Mouse (Mus musculus) c-Kit-positive CD71-positive TER-119-negative erythroid progenitor cells, embryonic 14.5 days (primary cell): ENCODE measurements at regions not wholly inside any gene's neighbourhood (a gene's known extent, or its start where the extent isn't known, plus 50 kb on each side); places are given as distances from the start of the nearest gene placed in this dataset.
"Not testable (repeated sequence)": the region's sequence is repeated elsewhere in the genome, so short reads cannot be mapped to it uniquely, and the experiment has no call there.

Experiments
- DNase-seq: peaks from one replicate; pipeline ENCODE4 v3.0.0-alpha.2; 2013; ENCODE audit warnings: low read depth

DNA sequence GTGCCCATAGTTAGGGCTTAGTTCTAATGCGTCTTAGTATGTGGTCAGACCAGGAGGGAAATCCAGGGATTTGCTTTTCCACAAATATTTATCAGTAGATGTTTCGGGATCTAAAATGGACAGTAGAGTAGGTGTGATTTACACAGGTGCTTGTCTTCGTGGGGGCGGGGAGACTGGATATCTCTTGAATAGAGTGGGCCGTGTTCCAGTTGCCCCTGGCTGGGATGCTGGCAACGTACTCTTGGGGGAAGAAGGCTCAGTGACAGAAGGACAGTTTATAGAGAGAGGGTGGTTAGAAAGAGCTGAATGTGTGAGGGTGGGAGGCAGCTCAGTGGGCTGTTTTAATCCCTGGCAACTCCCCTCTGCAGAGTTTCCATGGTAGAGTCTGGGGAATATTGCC lies 117.4 kb downstream of the Enc1 start:
- DNase-seq = no peak

DNA sequence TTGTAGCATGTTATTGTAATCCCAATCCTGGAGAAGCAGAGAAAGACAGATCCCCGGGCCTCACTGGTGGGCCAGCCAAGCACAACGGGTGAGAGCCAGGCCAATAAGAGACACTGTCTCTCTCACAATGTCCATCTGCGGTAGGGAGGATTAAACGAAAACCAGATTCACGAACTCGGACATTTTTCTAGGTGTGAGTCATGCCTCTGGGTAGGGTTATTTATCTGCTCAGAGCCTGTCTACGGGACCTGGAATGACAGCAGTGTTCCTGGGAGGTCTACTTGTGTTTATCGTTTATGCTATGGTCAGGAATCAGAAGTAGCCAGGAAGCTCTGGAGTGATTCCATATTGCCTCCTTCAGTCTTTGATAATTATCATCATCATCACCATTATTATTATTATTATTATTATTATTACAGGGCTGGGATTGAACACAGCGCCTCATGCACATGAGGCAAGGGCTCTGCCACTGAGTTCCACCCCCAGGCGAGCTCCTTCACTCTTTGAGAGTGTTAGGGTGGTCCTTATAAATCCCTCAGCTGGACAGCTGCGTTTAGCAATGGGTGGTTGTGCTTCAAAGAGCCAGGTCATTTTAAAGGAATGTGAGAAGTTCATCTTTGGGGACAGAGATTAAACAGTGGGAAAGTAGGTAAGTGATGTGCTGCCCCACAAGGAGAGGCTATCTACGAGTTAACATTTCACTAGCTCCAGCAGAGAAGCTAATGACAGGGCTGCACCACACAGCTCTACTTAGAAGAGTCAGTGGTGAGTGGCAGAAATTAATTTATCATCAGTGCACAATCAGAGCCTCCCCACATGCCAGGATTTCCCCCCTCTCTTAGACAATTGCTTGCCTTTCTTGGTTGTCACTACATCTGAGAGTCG lies 116.3 kb downstream of the Enc1 start:
- no peak for DNase-seq

DNA sequence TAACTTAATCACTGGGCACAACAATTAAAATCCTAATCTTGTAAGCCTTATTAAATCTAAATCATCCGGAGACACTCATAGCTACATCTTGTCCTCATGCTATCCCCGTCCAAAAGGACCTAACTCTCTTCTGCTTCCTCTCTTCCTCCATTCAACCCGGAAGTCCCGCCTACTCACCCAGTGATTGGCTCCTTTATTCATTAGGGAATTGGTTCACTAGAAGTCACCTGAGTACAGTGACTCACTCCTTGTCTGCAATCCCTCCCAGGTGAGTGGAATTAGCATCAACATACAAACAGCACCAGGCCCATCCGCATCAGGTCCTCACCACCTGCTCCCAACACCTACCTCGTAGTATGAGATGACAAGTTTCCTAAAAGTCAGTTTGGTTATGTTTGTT lies 114.5 kb downstream of the Enc1 start:
- DNase-seq = not testable (repeated sequence)

DNA sequence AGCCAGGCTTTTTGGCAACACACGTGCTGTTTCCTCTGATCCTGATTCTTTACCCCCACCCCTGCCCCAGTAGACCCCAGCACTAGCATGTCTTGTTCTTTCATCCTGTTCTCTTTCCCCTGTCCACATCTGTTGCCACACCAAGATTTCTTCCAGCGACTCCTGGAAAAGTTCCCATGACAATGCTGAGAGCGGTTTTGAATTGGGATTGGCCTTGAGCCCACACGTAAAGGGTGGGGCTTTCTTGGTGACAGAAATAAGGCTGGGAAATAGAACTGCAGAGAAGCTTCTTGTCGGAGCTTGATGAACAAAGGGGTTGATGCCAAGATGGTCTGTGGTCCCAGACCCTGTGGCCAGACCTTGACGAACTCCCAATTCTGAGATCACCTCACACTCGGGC lies 106.8 kb downstream of the Enc1 start:
- DNase-seq = no peak

DNA sequence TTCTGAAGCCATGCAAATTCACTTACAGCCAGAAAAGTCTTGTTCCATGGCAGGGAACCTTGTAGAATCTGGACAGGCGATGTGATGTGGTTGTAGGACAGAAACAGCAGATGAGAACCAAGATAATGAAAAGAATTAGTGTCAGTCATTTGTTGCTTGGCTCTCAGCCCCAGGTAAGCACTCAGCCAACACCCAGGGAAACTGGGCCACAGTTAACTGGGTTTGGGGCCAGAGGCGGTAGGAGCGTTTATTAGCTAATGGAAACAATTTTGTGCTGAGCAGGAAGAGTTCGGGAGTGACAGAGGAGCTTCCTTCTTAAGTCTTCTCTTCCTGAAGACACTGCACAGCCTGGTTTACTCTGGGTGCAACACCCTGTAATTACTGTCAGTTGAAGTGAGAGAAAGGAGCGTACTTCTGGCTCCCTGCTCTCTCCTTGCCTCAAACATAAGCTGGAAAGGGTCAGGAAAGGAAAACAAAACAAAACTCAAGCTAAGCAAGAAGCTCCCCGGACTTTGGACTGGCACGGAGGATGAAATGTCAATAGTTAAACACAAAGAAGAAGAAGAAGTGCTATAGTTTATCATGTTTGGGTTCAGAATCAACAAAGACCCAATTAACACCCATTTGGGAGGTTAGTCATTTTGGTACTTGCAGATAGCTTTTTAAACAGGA lies 100.4 kb downstream of the Enc1 start:
- DNase-seq = no peak

DNA sequence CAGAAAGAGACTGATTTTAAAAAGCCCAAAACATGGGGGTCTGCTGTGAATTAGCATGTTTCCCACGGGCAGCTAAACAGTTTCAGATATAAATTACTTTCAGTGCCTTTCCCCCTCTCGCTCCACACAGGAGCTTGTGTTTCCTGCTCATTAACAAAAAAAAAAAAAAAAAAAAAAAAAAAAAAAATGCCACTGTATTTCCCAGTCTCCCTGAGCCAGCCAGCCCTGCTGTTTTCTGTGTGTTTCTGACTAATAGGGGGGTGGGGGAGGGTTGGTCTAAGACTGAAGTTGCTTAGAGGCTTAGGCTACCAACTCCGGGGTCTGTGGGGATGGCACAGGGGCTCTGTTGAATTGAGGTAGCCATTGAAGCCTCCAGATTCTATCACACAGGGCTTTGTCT lies 97.0 kb downstream of the Enc1 start:
- DNase-seq = no peak

DNA sequence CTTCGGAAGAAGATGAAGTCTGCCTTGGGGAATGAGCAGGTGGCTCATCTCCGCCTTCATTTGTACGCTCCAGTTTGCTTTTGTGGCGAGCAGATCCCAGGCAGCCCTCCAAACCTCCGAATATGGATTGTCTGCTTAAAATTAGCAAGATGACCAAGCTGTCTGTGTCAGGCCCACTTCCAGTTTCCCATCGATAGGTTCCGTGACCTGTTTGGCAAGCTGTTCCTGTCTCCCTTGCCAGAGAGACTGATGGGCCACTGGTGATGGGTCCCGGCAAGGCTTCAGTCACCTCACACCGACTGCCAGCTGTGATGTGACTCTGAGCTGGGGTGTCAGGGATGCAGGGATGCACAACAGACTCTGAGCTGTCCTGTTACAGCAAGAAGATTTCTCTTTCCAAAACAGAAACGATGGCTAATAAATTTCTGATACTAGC lies 96.4 kb downstream of the Enc1 start:
- DNase-seq = no peak

DNA sequence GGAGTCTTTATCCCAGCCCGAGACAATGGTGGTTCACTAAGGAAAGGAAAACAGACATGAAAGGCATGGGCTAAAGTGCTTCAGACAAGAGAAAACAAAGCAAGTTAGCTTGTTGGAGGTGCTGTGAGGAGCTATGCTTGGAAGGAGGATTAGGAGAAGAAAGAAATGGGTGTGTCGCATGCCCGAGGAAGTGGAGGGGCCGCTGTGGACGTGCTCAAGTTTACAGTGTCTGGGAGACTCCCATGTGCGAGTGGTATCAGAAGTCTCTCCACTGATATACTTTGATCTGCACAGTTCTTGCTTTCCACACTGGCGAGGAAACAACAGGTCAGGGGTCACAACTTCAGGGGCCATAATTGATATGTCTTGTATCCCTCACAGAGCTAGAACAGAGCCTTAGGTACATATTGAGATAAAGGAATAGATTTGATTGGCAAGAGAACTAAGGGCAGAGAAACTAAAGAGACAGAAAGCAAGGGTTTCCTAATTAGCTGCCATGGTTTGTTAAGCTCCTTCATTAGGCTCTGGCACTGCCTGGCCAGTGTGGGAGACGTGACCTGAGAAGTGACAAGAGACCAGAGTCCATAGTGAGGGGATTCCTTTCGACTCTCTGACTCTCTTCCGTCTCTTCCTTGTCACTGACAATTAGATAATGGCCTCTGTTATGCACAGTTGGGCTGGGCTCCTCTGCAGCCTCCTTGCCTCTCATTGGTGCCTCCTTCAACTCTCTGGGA lies 93.1 kb downstream of the Enc1 start:
- no peak for DNase-seq

DNA sequence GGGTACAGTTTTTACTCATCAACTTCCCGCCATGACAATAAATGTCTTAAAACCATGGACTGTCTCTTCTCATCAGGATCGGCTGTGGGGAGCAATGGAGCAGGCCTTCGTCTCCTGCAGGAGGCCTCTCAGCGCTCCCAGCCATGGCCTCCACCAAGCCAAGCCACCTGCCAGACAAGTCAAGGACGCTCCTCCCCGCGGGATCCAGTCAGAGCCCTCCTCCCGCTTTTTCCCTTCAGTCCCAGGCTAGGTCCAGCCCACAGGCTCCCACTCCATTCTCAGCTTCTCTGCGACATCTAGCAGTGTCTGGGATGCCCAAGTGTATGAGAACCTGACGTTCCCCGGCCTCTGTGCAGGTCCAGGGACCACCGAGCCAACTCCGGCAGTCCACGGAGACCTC lies 90.2 kb downstream of the Enc1 start:
- no peak for DNase-seq

DNA sequence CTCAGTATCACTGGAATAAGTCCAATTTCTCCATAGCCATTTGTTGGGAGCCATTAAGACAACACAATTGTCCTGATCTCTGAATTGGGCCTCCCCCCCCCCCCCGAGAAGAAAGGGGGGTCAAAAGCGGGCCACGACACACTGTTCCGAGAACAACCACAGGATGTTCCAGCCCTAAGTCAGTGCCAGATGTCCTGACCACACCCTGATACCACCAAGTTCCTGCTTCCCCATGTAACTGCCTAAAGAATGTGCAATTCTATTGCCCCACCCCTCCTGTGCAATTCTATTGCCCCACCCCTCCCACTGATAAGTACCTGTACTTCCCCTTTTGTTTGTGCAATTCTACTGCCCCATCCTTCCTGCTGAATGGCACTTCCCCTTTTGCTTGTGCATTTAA lies 80.4 kb downstream of the Enc1 start:
- DNase-seq = not testable (repeated sequence)

DNA sequence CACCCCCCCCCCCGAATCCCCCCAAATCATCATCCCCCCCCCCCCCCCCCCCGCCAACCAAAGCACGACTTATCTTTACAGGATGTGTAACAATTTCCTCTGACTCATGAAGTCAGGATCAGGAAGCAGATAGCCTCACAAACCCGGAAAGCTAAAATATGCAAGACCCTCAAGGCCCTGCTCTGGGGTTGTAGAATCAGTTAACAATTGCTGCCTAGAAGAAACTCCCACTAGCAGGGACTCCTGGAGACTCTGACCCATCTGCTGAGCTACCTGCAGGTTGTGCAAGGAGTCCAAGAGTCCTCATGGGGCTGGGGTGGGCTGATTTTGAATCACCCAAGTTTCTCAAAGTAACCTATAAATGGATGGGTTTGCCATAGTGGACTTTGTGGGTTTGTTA lies 79.9 kb downstream of the Enc1 start:
- DNase-seq = no peak

DNA sequence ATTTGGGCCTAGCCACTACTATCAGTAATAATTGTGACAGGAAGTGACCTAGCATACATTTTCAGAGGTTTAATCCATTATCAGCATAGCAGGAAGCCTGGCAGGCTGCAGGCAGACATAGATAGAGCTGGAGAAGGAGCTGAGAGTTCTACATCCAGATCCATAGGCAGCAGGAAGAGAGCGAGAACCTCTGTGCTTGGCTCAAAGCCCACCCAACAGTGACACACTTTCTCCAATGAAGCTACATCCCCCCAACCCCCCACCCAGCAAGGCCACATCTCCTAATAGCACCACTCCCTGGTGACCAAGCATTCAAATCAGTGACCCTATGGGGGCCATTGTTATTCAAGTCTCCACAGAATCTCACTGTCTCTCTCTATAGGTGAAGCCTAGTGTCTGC lies 79.4 kb downstream of the Enc1 start:
- DNase-seq = no peak

DNA sequence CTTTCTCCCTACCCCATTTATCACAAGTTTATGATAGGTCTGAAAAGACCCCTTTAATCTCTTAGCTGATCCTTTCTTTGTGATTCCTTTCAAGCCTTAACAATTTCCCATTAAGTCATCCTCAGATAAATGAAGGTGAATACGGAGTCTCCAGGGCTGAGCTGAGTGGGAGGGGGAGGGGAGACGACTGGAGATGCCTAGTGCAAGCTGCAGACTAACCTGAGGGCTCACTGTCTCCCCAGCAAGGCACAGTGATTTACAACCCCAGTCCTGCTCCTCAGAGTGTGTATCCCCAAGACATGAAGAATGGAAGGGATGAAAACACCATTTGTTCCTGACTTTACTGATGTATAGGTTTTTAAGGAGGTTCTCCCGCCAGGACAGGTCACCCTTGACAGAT lies 76.7 kb downstream of the Enc1 start:
- no peak for DNase-seq

DNA sequence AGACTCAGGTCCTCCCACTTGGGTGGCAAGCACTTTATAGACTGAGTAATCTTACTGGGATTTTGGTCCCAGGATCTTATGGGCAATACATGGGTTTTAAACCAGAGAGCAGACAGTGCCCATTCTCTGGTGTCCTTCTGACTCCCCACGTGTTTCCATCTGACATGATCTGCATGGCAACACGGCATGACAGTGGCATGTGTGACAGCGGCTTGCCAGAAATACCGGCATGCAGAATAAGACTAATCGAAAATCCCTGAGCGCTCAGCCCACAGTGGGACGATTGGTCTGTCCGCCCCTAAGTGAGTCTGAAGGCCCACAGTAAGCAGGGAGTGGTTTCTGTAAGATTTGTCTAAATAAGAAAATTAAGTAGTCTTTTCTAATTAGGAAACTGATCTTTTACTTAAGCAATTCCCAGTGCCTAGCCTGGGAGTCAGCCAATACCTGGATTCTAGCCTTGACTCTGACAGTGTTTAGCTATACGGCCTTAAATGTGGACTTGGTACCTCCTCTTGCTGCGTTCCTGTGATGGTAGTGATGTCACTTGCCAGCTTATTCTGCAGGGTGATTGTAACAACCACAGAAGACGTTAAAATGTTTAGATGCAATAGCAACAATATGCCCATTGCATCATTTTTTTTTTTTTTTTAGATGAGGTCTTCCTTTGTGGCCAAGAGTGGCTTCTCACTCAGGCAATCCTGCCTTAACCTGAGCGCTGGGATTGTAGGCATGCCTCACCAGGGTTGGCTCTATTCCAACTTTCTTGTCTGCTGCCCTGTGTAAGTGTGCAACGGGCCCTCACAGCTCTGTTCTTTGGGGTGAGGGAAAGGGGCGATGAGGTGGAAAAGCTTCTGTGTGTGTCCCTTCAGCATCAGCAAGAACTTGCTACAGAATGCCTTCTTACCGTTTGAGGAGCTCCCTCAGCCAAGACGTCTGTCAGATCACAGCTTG lies 71.8 kb downstream of the Enc1 start:
- no peak for DNase-seq

DNA sequence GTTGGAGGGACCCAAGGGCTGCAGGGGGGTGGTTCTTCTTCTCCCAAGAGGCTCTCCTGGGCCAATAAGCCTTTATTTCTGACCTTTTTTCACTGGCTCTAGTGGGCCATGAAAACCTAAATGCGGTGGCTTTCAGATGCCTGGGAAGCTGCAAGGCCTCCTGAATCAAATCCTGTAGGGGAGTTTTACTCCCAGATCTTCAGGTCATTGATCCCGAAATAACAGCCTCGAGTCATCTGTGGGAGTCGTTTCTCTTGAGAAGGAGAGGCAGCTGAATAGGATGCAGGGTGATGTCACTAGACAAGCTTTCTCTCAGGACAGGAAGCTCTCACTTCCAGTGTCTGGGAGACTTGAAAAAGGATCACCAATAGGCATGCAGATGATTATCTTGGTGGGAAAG lies 70.4 kb downstream of the Enc1 start:
- no peak for DNase-seq

DNA sequence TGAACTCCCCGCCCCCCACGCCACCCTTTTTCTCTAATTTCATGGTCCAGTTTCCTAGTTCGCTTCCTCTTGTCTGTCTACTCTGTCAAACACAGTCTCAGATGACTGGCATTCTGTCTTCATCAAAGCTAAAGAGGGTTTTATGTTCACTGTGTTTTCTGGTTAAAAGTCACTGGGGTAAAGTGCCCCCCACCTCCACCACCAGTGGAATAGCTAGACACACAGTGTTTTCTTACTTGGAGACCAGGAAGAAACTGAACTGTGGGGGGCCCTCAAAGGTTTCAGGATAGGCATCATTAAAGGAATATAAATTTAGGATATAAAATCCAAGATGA lies 69.9 kb downstream of the Enc1 start:
- DNase-seq = no peak

DNA sequence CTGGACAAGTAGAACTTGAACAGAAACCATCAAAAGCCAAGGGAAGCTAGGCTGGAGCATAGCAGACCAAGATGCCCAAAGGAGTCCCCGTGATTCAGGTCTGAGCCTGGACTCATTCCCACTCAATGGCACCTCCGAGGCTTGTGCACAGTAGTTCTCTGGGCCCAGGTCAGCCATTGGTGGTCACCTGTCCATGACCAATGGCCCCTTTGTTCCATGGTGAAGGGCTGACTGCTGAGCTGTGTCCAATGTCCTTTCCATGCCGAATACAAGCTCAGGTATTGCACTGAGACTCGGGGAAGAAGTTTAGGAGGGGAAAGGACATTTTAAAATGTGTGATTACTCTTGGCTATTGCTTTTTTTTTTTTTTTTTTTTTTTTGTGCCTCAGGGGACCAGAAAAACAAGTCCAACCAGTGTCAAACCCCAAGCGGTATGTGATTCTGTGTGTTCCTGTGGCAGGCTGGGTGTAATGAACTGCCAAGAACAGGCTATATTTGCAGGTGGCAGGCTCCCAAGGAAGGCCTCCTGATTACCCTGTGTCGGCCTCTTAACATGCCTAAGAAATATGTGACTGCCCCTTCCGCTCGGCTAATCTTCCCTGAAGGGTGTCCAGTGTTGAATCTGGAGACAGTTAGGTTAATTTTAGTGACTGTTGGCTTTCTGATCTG lies 69.4 kb downstream of the Enc1 start:
- no peak for DNase-seq

DNA sequence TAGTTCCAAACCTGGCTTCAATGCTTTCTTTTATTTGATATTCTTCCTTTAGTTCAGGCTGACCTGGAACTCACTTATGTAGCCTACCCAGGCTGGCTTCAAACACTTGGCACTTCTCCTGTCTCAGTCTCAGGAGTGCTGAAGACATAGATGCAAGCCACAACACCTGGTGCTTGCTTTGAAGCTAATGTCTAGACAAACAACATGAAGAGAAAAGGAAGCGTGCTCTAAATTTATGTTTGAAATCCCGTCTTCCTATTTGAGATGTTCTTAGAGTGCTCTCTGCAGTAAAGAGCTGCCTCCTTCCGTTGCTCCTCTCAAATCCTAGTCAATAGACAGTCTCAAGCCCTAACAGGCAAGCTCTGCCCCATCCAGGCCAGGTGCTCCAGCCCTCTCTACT lies 68.5 kb downstream of the Enc1 start:
- no peak for DNase-seq

DNA sequence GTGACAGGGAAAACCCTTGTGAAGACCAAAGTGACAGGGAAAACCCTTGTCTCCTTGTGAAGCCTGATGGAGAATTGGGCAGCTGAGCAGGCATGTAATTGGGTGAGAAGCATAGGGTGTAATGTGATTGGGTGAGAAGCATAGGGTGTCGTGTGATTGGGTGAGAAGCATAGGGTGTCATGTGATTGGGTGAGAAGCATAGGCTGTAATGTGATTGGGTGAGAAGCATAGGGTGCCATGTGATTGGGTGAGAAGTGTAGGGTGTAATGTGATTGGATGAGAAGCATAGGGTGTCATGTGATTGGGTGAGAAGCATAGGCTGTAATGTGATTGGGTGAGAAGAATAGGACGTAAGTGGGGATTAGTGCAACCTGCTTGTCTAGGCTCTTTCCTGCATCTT lies 67.5 kb downstream of the Enc1 start:
- no peak for DNase-seq
